Mouse (Mus musculus) cerebellum, adult 9-11 months (tissue): ENCODE measurements around the gene Avl9.

ENCODE experiments used
- DNase-seq: peaks from one replicate; pipeline ENCODE4 v3.0.0; 2022

Avl9 gene

DNA sequence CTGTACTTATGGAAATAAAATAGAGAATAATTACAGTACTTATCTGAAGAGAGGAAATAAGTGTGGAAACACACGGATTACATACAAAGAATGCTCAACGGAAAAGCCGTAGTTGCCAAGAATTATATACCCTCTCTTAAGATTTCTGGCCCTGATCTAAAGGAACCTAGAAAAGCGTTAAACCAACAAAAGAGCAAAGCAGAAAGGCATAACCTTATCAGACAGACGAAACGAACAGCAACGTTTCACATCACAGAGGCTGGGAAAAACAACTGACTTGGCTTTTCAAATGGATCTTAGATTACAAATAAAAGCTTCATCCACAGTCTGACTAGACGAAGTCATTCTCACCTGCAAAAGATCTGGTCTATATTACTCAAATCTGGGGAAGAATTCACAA is 81.5 kb downstream of the Avl9 start:
- no peak for DNase-seq

DNA sequence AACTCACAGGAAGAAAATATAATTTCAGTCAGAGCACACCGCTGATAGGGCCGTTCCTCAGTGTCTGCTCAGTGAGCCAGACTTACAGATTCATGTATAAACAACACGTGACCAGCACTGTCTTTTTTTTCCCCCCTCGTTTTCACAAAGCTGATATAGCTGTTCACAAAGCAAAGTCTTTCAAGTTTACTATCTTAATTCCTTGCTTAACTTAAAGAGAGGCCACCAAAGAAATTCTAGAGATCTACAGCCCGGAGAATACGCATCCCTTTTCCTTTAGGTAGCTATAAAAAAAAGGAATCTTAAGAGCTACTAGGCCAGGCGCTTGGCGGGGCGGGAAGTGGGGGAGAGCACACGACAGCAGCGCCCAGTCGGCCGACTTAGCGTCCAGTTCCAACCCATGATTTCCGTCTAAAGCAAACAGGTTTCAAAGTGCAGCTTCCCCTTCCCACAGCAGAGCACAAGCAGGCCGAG is 82.0 kb downstream of the Avl9 start:
- DNase-seq = peak; percentile 18

DNA sequence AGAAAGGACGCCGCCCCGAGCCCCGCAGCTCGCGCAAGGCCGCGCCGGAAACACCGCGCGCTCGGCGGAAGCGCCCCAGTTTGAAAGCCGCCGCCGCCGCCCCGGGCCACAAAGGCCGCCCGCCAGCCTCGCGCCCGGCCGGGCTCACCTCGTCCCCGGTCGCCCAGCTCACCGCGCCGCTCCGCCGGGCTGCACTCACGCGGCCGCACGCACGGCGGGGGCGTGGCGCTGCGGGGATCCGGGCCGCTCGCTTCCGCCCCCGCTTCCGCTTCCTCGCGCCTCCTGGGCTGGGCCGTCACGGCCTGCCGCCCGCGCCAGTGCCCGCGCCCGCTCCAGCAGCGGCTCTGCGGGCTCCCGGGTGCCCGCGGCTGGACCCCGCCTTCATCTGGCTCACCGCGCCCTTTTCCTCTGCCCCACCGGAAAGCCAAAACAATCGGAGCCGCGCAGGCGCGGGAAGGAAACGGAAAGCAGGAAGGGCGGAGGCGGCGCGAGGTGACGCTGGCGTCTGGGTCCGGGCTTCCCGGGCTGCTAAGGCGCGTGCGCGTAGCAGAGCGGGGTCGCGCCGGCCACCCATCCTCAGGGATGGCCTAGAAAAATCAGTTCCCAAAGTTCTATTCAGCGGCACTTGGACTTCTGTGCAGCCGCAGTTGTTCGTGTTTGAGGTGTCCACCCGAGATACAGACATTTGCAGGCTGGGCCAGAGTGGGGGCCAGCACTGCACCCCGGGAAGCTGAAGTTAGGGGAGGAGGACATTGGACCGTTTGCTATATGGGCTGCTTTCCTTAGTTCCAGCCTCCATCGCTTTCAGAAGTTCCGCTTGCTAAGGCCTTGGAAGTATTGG is 82.8 kb downstream of the Avl9 start, which contains the start of gene Kbtbd2:
Kbtbd2 (minus strand) TSS at position 503 of the 841 bp plus-strand sequence.
- peak; percentile 97 for DNase-seq

DNA sequence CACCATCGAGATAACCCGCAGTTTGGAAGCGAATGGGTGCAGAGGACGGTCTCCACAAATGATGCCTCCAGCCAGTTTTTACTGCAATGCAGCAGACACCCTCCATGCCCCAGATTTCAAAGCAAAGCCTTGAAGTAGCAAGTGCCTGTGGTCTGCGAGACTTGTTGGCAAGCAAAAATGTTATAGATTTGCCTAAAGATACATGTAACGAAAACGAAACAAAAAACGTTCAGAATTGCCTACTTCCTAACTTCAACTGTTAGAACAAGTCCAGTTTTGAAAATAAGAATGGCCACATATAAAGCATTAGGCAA is 83.4 kb downstream of the Avl9 start:
- no peak for DNase-seq

DNA sequence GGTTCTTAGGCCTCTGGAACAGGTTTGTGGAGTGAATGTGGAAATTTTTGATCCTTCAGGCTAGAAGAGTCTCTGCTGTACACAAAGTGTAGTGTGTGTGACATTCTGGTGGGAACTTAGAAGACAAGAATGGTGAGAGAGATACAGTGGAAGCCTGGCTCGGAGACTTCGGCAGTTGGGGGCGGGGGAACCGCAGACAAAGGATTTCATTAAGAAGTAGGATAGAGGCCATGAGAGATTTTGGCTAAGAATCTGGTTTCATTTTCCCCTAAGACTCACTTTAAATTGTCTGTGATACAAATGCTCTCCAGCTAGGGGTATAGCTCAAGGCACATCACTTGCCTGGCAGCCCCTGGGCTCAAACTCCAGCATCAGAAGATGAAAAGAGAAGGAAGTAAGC is 90.3 kb downstream of the Avl9 start:
- DNase-seq = no peak

DNA sequence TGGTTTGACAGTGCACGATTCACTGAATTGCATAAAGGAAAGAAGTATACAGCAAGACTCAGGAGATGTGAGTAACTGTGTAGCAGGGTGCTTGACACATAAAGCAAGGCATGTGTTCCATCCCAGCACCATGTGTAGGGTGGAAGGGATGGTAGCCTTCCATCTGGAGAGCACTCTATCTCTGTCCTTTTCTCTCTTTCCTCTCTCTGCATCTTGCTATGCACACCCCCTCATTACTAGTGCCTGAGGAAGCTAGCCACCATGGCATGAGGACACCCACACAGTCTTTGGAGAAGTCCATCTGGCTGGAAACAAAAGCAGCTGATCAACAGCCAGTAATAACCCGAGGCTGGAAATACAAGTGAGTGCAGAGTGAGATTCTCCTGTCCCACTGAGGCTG is 91.5 kb downstream of the Avl9 start:
- DNase-seq = no peak

DNA sequence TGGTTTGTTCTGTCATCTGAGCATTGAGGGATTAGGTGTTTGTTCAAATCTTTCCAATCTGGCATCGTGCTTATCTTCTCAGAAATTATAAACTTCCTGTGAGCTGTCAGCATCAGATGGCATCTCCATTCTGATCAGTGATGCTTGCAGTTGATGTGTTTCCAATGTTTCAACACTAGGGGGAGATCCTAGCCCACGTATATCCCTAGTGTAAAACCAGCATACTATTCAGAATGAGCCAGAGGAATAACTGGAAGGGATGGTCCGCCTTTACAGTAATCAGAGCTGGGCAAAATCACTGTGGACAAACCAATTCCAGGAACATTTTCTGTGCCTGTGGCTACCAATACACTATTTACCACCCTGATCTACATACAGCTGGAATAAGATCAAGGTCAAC is 94.0 kb downstream of the Avl9 start:
- peak; percentile 28 for DNase-seq
